Mouse (Mus musculus) heart, postnatal 36 days (tissue): ENCODE measurements around the gene Hepacam. TPM values are rescaled to one million over a fixed set of nuclear protein-coding genes. Genes with fewer than 3 reads are reported as not detected.

Experiments used
- DNase-seq, 2 experiments: peaks; one replicate each; pipeline ENCODE4 v3.0.0; 2021 to 2022
- intact Hi-C: fragments of 180-260 bp; cut with DNase I; formaldehyde crosslinking; loops from one replicate; pipeline ENCODE4 v1.15.1; 2025
- total RNA-seq, 2 experiments: library from RNA; stranded (reverse); gene quantifications; 2 replicates each; pipeline ENCODE4 v1.2.3; 2021

The Hepacam gene
- total RNA-seq, 2 experiments from 2014 or later: not detected

DNA sequence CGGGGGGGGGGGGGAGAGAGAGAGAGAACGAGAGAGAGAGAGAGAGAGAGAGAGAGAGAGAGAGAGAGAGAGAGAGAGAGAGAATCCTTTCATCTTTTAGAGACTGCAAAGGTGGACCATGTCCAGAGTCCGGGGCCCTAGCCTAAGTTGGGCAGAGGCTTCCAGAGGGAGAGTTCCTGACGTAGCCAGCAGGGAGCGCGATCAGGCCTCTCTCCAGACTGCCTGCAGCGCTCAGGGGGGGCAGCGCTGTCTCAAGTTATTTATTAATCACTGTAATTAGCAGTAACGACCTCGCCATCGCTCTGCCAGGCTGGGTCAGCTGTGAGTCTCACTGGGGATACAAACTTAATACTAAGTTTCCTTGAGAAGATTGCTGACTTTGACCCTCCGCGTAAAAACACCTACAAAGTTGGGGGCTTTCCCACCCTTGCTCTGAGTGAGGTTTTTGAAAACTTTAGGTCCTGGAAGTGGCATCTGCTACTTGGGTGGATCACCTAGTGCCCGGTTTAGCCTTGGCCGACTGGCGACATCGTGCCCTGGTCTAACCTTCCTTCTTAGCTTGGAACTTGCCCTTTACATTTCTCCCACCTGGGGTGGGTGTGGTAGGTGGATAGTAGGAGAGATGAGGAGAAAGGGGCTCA is 65.0 kb downstream of the Hepacam start:
- peak in 1 of 2 experiments; percentile 55 for DNase-seq
- intact Hi-C loops: no loop called here

DNA sequence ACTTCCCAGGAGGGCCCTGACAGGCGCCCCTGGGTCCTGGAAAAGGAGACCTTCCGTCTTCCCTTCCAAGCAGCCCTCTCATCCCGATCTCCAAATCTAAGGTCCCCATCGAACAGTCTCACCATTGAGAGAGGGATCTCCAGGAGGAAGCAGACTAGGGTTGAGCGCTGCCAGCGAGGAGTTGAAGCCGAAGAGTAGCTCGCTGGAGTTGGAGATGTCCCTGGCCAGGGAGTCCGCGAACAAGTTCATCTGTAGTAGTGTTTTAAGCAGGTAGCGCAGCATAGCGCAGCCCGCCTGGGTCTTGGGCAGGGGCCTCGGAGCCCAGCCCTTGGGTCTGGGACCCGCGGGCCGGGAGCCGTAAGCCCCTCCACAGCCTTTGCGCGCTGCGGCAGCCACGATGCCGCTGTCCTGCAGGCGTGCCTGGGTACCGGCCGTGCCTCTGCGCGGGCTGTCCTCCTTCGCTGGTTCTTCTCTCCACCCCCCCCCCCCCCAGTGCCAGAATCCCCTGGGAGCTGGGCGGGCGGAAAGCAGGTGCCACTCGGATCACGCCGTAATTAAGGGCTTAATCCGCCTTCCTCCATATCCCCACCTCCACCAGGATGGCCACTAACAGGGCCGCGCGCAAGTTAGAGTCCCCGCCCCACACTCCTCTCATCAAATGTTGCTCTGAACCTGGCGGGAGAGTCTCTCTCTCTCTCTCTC is 65.7 kb downstream of the Hepacam start, which contains the start of gene Robo3:
Gene Robo3, minus strand, starts transcription at position 527 of the 702 bp plus-strand sequence.
- intact Hi-C loops: no loop called here
- no peak for DNase-seq

GRCm38 (mm10) chr9:37433823-37434560 is 66.8 kb downstream of the Hepacam start:
- no peak for DNase-seq
- intact Hi-C loops: no loop called here

- intact Hi-C loops: no loop called here
- DNase-seq: no peak
These were observed 67.8 kb downstream of the Hepacam start for GRCm38 (mm10) chr9:37434932-37435331.

GRCm38 (mm10) chr9:37435616-37436015 is 68.5 kb downstream of the Hepacam start:
- intact Hi-C loops: no loop called here
- DNase-seq: no peak

Other genes with a start within 250 kb of the Hepacam start
- 1 to 10 TPM; 7.6 to 7.7 TPM for gene Pknox2, start 219.9 kb upstream of the Hepacam start, total RNA-seq
- 1 to 10 TPM; 6.4 to 7.0 TPM for gene Tmem218, start 159.1 kb upstream of the Hepacam start, total RNA-seq
- 1 to 10 TPM; 2.5 to 4.5 TPM for gene Slc37a2, start 111.6 kb upstream of the Hepacam start, total RNA-seq
- 1 to 10 TPM; 1.4 to 2.0 TPM for gene Ccdc15, start 18.9 kb upstream of the Hepacam start, total RNA-seq
- 10 to 100 TPM; 29.6 to 38.7 TPM for gene Robo4, start 34.5 kb downstream of the Hepacam start, total RNA-seq
- gene Robo3, start 65.9 kb downstream of the Hepacam start, total RNA-seq: not detected
- gene Msantd2, start 122.0 kb downstream of the Hepacam start, total RNA-seq: 1 to 10 TPM; 6.7 to 6.9 TPM
- gene Esam, start 160.7 kb downstream of the Hepacam start, total RNA-seq: 10 to 100 TPM; 66.9 to 79.2 TPM
- 1 to 10 TPM; 4.0 to 4.7 TPM for gene Vsig2, start 171.9 kb downstream of the Hepacam start, total RNA-seq
- 1 to 10 TPM; 4.5 to 6.1 TPM for gene Nrgn, start 185.6 kb downstream of the Hepacam start, total RNA-seq
- gene Siae, start 188.3 kb downstream of the Hepacam start, total RNA-seq: 1 to 10 TPM; 9.6 to 9.7 TPM
- gene Spa17, start 246.4 kb downstream of the Hepacam start, total RNA-seq: 1 to 10 TPM; 2.6 to 2.7 TPM